Mouse (Mus musculus) bone marrow, adult 2 months (tissue): Measurements from ENCODE around the gene Nav2.

ENCODE experiments used
- CTCF ChIP-seq: fragments of 200-500 bp; IDR thresholded peaks from 2 replicates; pipeline ENCODE4 v1.5.1; 2011; ENCODE audit warnings: low read length, control low read depth; ENCODE audit not compliant: control insufficient read depth, insufficient read depth
- POLR2A ChIP-seq: fragments of 200-500 bp; IDR thresholded peaks from 2 replicates; pipeline ENCODE4 v1.6.1; 2011; ENCODE audit warnings: low read depth, mild to moderate bottlenecking, control low read depth, low read length, borderline replicate concordance; ENCODE audit not compliant: control insufficient read depth

DNA sequence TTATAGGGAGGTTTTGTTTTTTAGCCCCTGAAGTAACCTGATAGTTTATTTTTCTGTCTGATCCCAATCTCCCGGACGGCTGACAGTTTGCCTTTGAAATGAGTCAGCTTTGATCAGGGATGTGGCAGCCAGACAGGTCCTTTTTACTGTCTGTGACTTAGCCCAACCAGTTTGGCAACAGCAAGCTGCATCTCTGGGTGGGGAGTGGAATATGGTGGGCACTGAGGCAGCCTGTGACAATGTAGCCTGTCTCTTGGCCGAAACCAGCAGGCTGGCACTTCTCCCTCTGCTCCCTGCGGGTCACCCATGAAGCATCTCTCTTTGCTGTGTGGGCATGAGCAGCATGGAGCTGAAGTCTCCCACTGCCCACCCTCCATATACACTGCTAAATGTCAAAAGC is 421.7 kb downstream of the Nav2 start:
- TF ChIP-seq CTCF (no peak), POLR2A (no peak)
